8 mouse cellular contexts compared by ENCODE assay signal in the genomic region with DNA sequence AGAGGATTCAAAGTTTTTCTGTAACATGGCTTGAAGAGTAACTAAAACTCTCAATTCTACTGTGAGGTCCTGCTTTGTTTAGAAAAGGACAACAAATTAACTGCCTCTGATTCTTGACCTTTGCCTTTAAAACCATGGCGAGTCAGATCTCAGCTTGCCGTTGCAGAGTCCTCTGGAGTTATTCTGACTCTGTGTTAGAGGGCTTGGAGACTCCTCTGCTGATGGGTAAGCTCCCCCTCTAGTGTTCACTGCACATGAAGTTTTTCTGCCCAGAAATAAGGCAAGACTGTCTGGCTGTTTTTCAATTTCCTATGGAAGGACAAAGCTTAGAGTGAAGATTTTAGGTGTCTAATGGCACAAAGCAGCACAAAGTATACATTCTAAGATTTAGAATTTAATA.
DNase-seq lines count a peak whose midpoint lies in the region; ATAC-seq lines count a peak whose summit lies in the region.

No protein-coding gene starts in this region.

- H3K4me3 ChIP-seq in embryonic facial prominence, embryonic 11.5 days (ENCODE audit: low read depth, low read length) = no peak overlapping the region

- 0% methylated on average over 2 of the region's 2 CpGs for WGBS in embryonic facial prominence, embryonic 11.5 days

- no peaks in the 10 kb centered on the region for H3K9me3 ChIP-seq in embryonic facial prominence, embryonic 11.5 days (replicated peaks; ENCODE audit: control insufficient read depth, low read length)

- H3K36me3 ChIP-seq in embryonic facial prominence, embryonic 11.5 days (replicated peaks; ENCODE audit: control insufficient read depth, insufficient read depth, low read depth, low read length) = no peaks in the 10 kb centered on the region

- DNase-seq in kidney, adult 9 months = peak; percentile 15
- DNase-seq in kidney, adult 18-20 months = no peak
- DNase-seq in NIH3T3 (ENCODE audit: low read depth) = peak; percentile 47
- peak; percentile 66 for DNase-seq in embryonic facial prominence, embryonic 11.5 days (ENCODE audit: low spot score)
- DNase-seq in lung, postnatal 10 days = peak; percentile 26
- no peak for DNase-seq in urinary bladder, postnatal 14 days (ENCODE audit: low spot score)
- no peak for DNase-seq in right cerebral cortex, postnatal 25 days

- no peaks in the 10 kb centered on the region for H3K27me3 ChIP-seq in embryonic facial prominence, embryonic 11.5 days (ENCODE audit: control insufficient read depth, insufficient read depth, low read length)

- no peak overlapping the region for H3K27ac ChIP-seq in embryonic facial prominence, embryonic 11.5 days (replicated peaks; ENCODE audit: low read depth, low read length)

- H3K4me1 ChIP-seq in embryonic facial prominence, embryonic 11.5 days (ENCODE audit: control insufficient read depth, insufficient read depth, low read length) = no peaks in the 10 kb centered on the region

- no peak overlapping the region for H3K9ac ChIP-seq in embryonic facial prominence, embryonic 11.5 days (replicated peaks; ENCODE audit: low read length)

- no peak overlapping the region for H3K4me2 ChIP-seq in embryonic facial prominence, embryonic 11.5 days (ENCODE audit: low read depth, low read length)

- ATAC-seq in embryonic facial prominence, embryonic 11.5 days (replicated peaks; ENCODE audit: insufficient number of reproducible peaks, low FRiP score, low TSS enrichment, low read depth) = no peak; the same call in 1 of the 2 replicates
- no peak for ATAC-seq in monocyte, adult 5-6 weeks (replicated peaks; ENCODE audit: insufficient number of reproducible peaks, low FRiP score, low TSS enrichment, poor library complexity, severe bottlenecking)

Comparison
In these comparisons a context has a peak if more than half of its experiments do, and no peak if none do; other contexts are left out.
1. DNase-seq: peak in kidney, adult 9 months (single experiment), NIH3T3 (single experiment), embryonic facial prominence, embryonic 11.5 days (single experiment) and lung, postnatal 10 days (single experiment); none in kidney, adult 18-20 months (single experiment), urinary bladder, postnatal 14 days (single experiment) and right cerebral cortex, postnatal 25 days (single experiment).